Mouse (Mus musculus): ENCODE measurements around the gene Mxd1. TPM values are rescaled to one million over a fixed set of nuclear protein-coding genes. Genes with fewer than 3 reads are reported as not detected.
A peak's percentile ranks its signal among the peaks of the same experiment; 100 is the strongest.

The Mxd1 gene
- total RNA-seq (2022), result 10 to 100 TPM; 22.3 to 27.9 (median 24.0) TPM

DNA sequence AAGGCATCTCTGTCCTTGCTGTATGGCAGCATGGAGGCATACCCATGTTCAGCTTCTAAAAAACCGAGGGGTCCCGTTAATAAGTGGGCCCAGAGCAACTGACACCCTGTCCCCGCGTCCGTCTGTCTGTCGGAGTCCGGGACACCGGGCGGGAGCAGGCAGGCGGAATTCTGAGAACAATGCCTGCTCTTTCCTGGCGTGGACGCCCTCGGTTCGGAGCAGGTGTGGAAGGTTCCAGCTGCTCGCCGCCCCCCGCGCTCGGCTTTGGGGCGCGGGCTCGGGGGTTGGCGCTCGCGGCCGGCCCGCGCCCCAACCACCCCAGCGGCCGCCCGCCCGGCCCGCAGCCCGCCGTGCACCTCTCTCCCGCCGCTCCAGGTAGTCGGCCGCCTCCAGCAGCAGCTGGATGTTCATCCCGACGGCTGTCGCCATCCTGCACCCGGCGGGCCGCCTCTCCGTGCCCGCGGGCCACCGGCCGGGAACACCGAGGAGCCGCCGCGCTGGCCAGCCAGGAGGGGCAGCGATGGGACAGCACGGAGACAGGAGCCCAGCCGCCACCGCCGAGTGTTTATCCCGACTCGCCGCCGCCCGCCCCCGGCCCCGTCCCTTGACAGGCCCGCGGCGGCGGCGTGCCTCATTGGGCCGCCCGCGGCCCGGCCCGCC, at the start of gene Mxd1:
TSS of gene Mxd1 (minus strand) at position 582 of the 660 bp plus-strand sequence.
- peak in 1 of 2 experiments; percentile 19 for DNase-seq (ENCODE audit: low spot score in 2 of 2)

- no peak for DNase-seq (ENCODE audit: low spot score in 2 of 2)
These were observed 39.3 kb upstream of the Mxd1 start for GRCm38 (mm10) chr6:86708072-86708774.

DNA sequence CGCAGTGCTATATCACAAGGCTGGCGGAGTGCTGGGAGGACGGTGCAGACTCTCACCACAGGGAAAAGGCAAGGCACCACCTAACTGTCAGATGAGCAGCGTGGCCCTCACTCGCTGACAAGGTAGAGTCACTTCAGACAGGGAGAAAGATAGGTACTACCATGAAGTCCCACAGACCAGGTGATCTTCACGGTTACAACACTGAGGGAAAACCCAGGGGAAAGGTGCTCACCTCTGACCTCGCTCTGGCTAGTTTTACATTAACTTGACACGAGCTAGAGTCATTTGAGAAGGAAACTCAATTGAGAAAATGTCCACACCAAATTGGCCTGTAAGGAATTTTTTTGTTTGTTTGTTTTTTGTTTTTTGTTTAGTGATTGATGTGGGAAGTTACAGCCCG, 33.6 kb upstream of the Mxd1 start:
- DNase-seq (ENCODE audit: low spot score in 2 of 2), result no peak

- DNase-seq (ENCODE audit: low spot score in 2 of 2), result no peak
These were observed 28.9 kb upstream of the Mxd1 start for GRCm38 (mm10) chr6:86697903-86698302.

DNA sequence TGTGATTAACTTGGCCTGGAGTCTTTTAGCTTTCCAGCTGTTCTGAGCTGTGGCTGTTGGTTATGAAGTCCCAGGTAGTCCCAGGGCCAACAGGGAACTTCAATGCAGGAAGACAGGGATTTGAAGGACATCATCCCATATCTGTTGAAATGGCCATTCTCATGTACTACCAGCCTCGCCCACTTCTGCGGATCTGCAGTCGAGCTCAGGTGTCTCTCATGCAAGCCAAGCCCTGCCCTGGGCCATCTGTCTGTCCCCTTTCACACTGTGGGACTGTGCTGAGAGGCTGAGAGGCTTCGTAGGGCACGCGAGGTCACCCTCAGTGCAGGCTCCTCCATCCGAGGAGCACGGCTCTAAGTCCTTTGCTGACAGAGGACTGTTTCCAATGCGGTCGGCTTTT, 27.3 kb upstream of the Mxd1 start:
- DNase-seq (ENCODE audit: low spot score in 2 of 2), result no peak

- DNase-seq (ENCODE audit: low spot score in 2 of 2), result peak in 1 of 2 experiments; percentile 30
These were observed 25.5 kb upstream of the Mxd1 start for GRCm38 (mm10) chr6:86694465-86694864.

DNA sequence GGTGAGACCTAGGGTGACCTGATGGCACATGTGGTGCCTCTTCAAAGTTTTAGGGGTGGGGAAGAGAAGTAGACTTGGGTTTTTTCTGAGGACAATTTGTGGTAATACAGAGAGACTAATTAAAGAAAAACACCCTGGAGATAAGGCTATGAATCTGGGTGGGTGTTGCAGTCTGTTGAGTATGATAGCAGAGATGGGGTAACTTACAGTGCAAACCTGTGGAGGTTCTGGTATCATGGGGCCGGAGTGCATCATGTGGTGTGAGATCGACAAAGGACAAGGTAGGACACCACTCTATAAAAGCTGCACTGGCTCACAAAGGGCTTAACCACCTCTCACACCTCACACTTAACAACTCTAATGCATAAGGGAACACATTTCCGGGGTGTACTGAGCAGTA, 20.7 kb upstream of the Mxd1 start:
- DNase-seq (ENCODE audit: low spot score in 2 of 2), result no peak

DNA sequence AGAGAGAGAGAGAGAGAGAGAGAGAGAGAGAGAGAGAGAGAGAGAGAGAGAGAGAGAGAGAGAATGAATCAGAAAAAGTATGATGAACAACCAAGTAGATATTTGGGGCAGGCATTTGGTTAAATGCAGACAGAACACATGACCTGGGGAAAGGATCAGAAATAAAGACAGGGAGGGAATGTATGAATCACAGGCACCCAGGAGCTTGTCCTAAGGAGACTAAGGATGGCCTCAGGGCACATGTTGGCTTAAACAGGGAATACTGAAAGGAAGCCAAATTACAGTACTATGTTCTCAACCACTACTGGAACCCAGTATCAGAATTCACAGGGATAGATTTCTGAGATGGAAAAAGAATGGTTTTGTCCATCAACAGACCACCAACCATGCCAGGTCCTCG, 18.0 kb upstream of the Mxd1 start:
- DNase-seq (ENCODE audit: low spot score in 2 of 2), result no peak

DNA sequence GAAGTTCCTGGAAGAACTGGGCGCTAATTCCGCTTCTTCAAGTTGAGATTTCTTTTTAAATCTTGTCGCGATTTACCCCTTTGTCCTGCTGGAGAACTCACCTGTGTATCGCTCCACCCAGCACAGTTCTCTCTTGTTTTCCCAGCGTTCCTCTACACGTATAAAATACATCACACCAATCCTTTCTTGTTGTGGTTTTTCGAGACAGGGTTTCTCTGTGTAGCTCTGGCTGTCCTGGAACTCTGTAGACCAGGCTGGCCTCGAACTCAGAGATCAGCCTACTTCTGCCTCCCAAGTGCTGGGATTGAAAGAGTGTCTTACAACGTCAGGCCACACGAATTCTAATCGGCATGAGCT, 15.7 kb upstream of the Mxd1 start:
- no peak for DNase-seq (ENCODE audit: low spot score in 2 of 2)

DNA sequence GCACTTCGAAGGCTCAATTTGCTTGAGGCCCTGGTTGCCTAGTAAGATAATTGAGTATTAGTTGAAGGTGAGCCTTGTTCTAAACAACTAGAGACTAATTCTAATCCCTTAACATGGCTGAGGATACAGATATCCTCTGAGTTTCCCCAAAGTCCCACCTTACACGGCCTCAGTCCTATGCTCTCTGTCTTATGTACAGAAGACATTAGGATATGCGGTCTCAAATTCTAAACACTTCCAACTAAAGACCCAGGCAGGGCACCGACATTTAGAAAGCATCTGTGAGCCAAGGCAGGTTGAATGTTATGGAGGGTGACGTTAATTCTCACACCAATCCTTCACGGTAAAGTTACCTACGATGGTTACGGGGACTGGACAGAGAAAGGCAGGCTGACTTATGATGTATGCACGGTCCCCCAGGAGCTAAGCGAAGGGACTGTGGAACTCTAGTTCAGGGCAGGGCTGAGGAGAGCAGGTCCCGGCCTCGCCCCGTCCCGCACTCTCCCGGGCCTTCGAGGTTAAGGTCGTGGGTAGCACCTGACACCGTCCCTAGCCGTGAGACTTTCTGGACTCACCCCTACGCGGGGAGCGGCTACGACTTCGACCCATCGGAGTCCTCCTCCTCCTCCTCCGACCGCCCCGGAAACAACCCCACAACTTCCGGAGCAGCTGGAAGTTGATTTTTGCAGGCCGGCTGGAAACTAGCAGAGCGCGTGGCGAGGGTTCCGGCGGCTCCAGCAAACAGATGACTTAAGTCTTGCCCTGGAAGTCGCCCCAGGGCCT, 15.1 kb upstream of the Mxd1 start, which contains the start of gene Snrnp27:
TSS of gene Snrnp27 (minus strand) at position 651 of the 783 bp plus-strand sequence.
- DNase-seq (ENCODE audit: low spot score in 2 of 2), result peak; percentile 73 to 93

DNA sequence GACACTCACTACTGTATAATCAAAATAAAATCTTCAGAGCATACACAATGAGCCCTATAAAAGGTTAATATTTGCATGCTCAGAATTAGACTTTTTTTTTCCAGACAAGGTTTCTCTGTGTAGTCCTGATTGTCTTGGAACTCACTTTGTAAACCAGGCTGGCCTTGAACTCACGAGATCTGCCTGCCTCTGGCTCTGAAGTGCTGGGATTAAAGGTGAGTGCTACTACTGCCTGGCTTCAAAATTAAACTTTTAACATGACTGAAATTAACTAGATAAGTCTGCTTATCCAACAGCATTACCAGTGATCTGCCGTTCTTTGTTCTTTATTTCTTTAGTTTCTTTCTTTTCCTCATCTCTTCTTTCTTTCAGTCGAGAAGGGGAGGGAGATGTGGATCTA, 12.3 kb upstream of the Mxd1 start:
- no peak for DNase-seq (ENCODE audit: low spot score in 2 of 2)

GRCm38 (mm10) chr6:86678341-86678740, 9.4 kb upstream of the Mxd1 start:
- DNase-seq (ENCODE audit: low spot score in 2 of 2), result no peak

- peak in 1 of 2 experiments; percentile 34 for DNase-seq (ENCODE audit: low spot score in 2 of 2)
These were observed 1.9 kb upstream of the Mxd1 start for GRCm38 (mm10) chr6:86670873-86671272.

- DNase-seq (ENCODE audit: low spot score in 2 of 2), result peak; percentile 98 to 100
These were observed 323 bp upstream of the Mxd1 start for GRCm38 (mm10) chr6:86669240-86669727.

GRCm38 (mm10) chr6:86667061-86667460, 1.9 kb downstream of the Mxd1 start:
- DNase-seq (ENCODE audit: low spot score in 2 of 2), result no peak

- no peak for DNase-seq (ENCODE audit: low spot score in 2 of 2)
These were observed 3.2 kb downstream of the Mxd1 start for GRCm38 (mm10) chr6:86665560-86666307.

DNA sequence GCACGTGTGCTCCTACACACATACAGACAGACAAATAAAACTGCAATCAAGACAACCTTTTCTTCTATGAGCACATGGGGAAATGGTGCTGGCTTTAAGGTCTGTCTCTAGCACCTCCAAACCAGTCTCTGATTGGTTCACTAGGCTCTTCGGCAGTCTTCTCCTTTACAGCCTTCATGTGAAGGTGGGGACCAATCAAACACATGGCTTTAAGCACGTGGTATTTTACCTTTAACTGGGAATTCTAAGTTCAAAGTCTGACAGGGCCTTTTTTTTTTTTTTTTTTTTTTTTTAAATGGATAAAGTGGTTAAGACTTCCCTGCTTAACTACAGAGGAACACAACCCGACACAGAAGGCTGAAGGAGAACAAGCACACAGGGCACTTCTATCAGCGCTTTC, 3.9 kb downstream of the Mxd1 start:
- no peak for DNase-seq (ENCODE audit: low spot score in 2 of 2)

- DNase-seq (ENCODE audit: low spot score in 2 of 2), result no peak
These were observed 8.6 kb downstream of the Mxd1 start for GRCm38 (mm10) chr6:86660161-86660877.

- DNase-seq (ENCODE audit: low spot score in 2 of 2), result no peak
These were observed 10.5 kb downstream of the Mxd1 start for GRCm38 (mm10) chr6:86658501-86658900.

- no peak for DNase-seq (ENCODE audit: low spot score in 2 of 2)
These were observed 14.6 kb downstream of the Mxd1 start for GRCm38 (mm10) chr6:86654270-86654916.

All from left cerebral cortex, adult 8-10 months (tissue).